Mouse (Mus musculus): ENCODE measurements around the gene Krtdap. TPM values are rescaled to one million over a fixed set of nuclear protein-coding genes. Genes with fewer than 3 reads are reported as not detected.
"Not testable (repeated sequence)": the region's sequence is repeated elsewhere in the genome, so short reads cannot be mapped to it uniquely, and the experiment has no call there.

Gene Krtdap
- polyA plus RNA-seq, 1 experiment from 2014 or later, result not detected

DNA sequence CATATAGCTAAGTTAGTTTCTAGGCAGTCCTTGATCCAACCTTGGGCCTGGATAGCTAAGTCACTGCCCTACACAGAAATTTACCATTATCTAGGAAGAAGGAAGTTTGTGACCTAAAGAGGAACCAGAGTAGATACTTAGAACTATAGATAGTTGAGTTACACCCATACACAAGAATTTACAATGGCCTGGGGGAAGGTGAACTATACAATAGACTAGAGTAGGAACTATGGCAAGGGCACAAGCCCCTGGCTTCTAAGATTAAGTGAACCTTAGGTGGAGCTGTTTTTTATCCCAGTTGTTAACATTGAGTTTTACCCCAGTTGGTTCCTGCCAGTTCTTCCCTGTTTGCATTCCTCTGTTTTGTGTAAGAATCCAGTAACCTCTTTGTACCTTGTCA lies 41.2 kb downstream of the Krtdap start:
- not testable (repeated sequence) for H3K4me2 ChIP-seq (ENCODE audit: low read length); H3K9me3 ChIP-seq (ENCODE audit: control insufficient read depth, low read length); H3K36me3 ChIP-seq (ENCODE audit: control insufficient read depth, insufficient read depth, low read length); H3K27ac ChIP-seq (replicated peaks in 1 of 2; ENCODE audit: control insufficient read depth in 1 of 2, insufficient read depth in 1 of 2, low read depth in 2 of 2, low read length in 2 of 2); H3K27me3 ChIP-seq (ENCODE audit: control insufficient read depth, insufficient read depth, low read length); H3K9ac ChIP-seq (ENCODE audit: low read length); ATAC-seq (ENCODE audit: insufficient number of reproducible peaks, insufficient read depth, low FRiP score, low read depth); H3K4me3 ChIP-seq (ENCODE audit: control insufficient read depth in 1 of 2, insufficient read depth in 1 of 2, low read depth in 1 of 2, low read length in 2 of 2); H3K4me1 ChIP-seq (ENCODE audit: control insufficient read depth in 2 of 2, insufficient read depth in 2 of 2, low read length in 2 of 2)

GRCm38 (mm10) chr7:30829428-30829827 lies 41.7 kb downstream of the Krtdap start:
- H3K4me1 ChIP-seq (ENCODE audit: control insufficient read depth in 2 of 2, insufficient read depth in 2 of 2, low read length in 2 of 2), result no peaks in the 10 kb centered on the region; a peak in 1 of 4 replicates
- no peaks in the 10 kb centered on the region for H3K27me3 ChIP-seq (ENCODE audit: control insufficient read depth, insufficient read depth, low read length)
- no peak overlapping the region for H3K9ac ChIP-seq (ENCODE audit: low read length)
- no peak overlapping the region for H3K27ac ChIP-seq (replicated peaks in 1 of 2; ENCODE audit: control insufficient read depth in 1 of 2, insufficient read depth in 1 of 2, low read depth in 2 of 2, low read length in 2 of 2)
- H3K9me3 ChIP-seq (ENCODE audit: control insufficient read depth, low read length), result no peaks in the 10 kb centered on the region
- H3K4me3 ChIP-seq (ENCODE audit: control insufficient read depth in 1 of 2, insufficient read depth in 1 of 2, low read depth in 1 of 2, low read length in 2 of 2), result no peak overlapping the region
- WGBS, result 58% methylated on average over 3 of the region's 3 CpGs
- no peak for ATAC-seq (ENCODE audit: insufficient number of reproducible peaks, insufficient read depth, low FRiP score, low read depth)
- no peaks in the 10 kb centered on the region for H3K36me3 ChIP-seq (ENCODE audit: control insufficient read depth, insufficient read depth, low read length)
- no peak overlapping the region for H3K4me2 ChIP-seq (ENCODE audit: low read length)

DNA sequence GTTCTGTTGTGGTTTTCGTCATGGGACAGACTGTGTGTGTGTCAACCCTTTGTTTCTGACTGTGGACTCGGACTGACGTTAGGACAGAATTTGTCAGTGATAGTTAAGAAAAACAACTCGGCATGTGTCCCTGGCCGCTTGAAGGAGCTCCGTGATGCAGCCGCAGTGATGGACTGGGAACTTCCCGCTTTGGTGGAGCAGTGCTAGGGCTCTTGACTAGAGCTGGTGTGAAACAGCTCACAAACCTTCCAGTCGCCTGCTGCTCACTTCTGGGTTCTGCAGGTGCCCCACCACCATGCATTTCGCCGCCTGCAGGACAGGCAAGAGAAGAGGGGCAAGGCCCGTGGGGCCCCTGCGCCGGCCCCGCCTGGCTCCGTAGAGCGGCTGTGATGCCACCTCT lies 44.6 kb downstream of the Krtdap start:
- Histone ChIP-seq H3K27me3 (ENCODE audit: control insufficient read depth, insufficient read depth, low read length) (no peaks in the 10 kb centered on the region), H3K9me3 (ENCODE audit: control insufficient read depth, low read length) (no peaks in the 10 kb centered on the region), H3K27ac (replicated peaks in 1 of 2; ENCODE audit: control insufficient read depth in 1 of 2, insufficient read depth in 1 of 2, low read depth in 2 of 2, low read length in 2 of 2) (no peak overlapping the region), H3K4me3 (ENCODE audit: control insufficient read depth in 1 of 2, insufficient read depth in 1 of 2, low read depth in 1 of 2, low read length in 2 of 2) (no peak overlapping the region), H3K4me2 (ENCODE audit: low read length) (peak overlapping the region; percentile 4; the same call in 1 of the 2 replicates), H3K4me1 (ENCODE audit: control insufficient read depth in 2 of 2, insufficient read depth in 2 of 2, low read length in 2 of 2) (no peaks in the 10 kb centered on the region; a peak in 1 of 4 replicates), H3K9ac (ENCODE audit: low read length) (no peak overlapping the region), H3K36me3 (ENCODE audit: control insufficient read depth, insufficient read depth, low read length) (no peaks in the 10 kb centered on the region)
- WGBS, result 54% methylated on average over 17 of the region's 17 CpGs
- no peak; the same call in 1 of the 2 replicates for ATAC-seq (ENCODE audit: insufficient number of reproducible peaks, insufficient read depth, low FRiP score, low read depth)

DNA sequence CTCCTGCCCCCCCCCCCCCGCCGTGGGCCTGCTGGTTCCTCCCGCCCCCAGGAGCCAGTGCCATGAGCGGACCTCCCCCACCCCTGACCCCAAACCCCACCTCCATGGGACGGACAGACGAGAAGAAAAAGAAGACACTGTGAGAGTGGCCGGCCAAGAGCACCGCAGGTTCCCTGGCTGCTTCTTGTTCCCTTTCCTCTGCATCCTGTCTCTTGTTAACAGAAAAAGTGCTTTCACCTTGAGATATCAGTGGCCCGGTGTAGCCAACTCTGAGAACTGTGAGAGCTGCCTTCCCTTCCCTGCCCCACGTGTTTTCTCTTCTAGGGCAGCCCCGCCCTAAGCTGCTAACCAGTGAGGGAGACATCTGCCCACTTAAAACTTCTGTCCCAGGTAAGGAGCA lies 45.0 kb downstream of the Krtdap start:
- not testable (repeated sequence) for H3K4me1 ChIP-seq (ENCODE audit: control insufficient read depth in 2 of 2, insufficient read depth in 2 of 2, low read length in 2 of 2); H3K36me3 ChIP-seq (ENCODE audit: control insufficient read depth, insufficient read depth, low read length); H3K27ac ChIP-seq (replicated peaks in 1 of 2; ENCODE audit: control insufficient read depth in 1 of 2, insufficient read depth in 1 of 2, low read depth in 2 of 2, low read length in 2 of 2); ATAC-seq (ENCODE audit: insufficient number of reproducible peaks, insufficient read depth, low FRiP score, low read depth); H3K9ac ChIP-seq (ENCODE audit: low read length); H3K9me3 ChIP-seq (ENCODE audit: control insufficient read depth, low read length); H3K27me3 ChIP-seq (ENCODE audit: control insufficient read depth, insufficient read depth, low read length); H3K4me3 ChIP-seq (ENCODE audit: control insufficient read depth in 1 of 2, insufficient read depth in 1 of 2, low read depth in 1 of 2, low read length in 2 of 2)
- 7% methylated on average over 9 of the region's 11 CpGs for WGBS
- H3K4me2 ChIP-seq (ENCODE audit: low read length), result peak overlapping the region; percentile 4; the same call in 1 of the 2 replicates

GRCm38 (mm10) chr7:30837277-30837676 lies 49.6 kb downstream of the Krtdap start:
- H3K4me2 ChIP-seq (ENCODE audit: low read length), result no peak overlapping the region
- no peaks in the 10 kb centered on the region for H3K9me3 ChIP-seq (ENCODE audit: control insufficient read depth, low read length)
- ATAC-seq (ENCODE audit: insufficient number of reproducible peaks, insufficient read depth, low FRiP score, low read depth), result no peak
- H3K36me3 ChIP-seq (ENCODE audit: control insufficient read depth, insufficient read depth, low read length), result no peaks in the 10 kb centered on the region
- peaks cover 4% of the 10 kb centered on the region for H3K27me3 ChIP-seq (ENCODE audit: control insufficient read depth, insufficient read depth, low read length)
- H3K4me1 ChIP-seq (ENCODE audit: control insufficient read depth in 2 of 2, insufficient read depth in 2 of 2, low read length in 2 of 2), result peaks cover 4 to 11% of the 10 kb centered on the region in 2 experiments; a peak in 2 of 4 replicates
- no peak overlapping the region for H3K9ac ChIP-seq (ENCODE audit: low read length)
- H3K27ac ChIP-seq (replicated peaks in 1 of 2; ENCODE audit: control insufficient read depth in 1 of 2, insufficient read depth in 1 of 2, low read depth in 2 of 2, low read length in 2 of 2), result no peak overlapping the region
- H3K4me3 ChIP-seq (ENCODE audit: control insufficient read depth in 1 of 2, insufficient read depth in 1 of 2, low read depth in 1 of 2, low read length in 2 of 2), result no peak overlapping the region

GRCm38 (mm10) chr7:30840306-30840705 lies 52.6 kb downstream of the Krtdap start:
- H3K36me3 ChIP-seq (ENCODE audit: control insufficient read depth, insufficient read depth, low read length), result no peaks in the 10 kb centered on the region
- no peak overlapping the region for H3K9ac ChIP-seq (ENCODE audit: low read length)
- H3K27ac ChIP-seq (replicated peaks in 1 of 2; ENCODE audit: control insufficient read depth in 1 of 2, insufficient read depth in 1 of 2, low read depth in 2 of 2, low read length in 2 of 2), result no peak overlapping the region
- peaks cover 4 to 11% of the 10 kb centered on the region in 2 experiments; a peak in 1 of 4 replicates for H3K4me1 ChIP-seq (ENCODE audit: control insufficient read depth in 2 of 2, insufficient read depth in 2 of 2, low read length in 2 of 2)
- ATAC-seq (ENCODE audit: insufficient number of reproducible peaks, insufficient read depth, low FRiP score, low read depth), result no peak
- 53% methylated on average over 3 of the region's 3 CpGs for WGBS
- no peak overlapping the region for H3K4me3 ChIP-seq (ENCODE audit: control insufficient read depth in 1 of 2, insufficient read depth in 1 of 2, low read depth in 1 of 2, low read length in 2 of 2)
- no peaks in the 10 kb centered on the region for H3K9me3 ChIP-seq (ENCODE audit: control insufficient read depth, low read length)
- H3K27me3 ChIP-seq (ENCODE audit: control insufficient read depth, insufficient read depth, low read length), result peaks cover 4% of the 10 kb centered on the region
- H3K4me2 ChIP-seq (ENCODE audit: low read length), result no peak overlapping the region

Other genes starting within 250 kb of the Krtdap start
- 141 and 155 TPM in 2 replicates for gene Hspb6, start 235.7 kb upstream of the Krtdap start, polyA plus RNA-seq (2014; fragmentation: Nextera tagmentation; extraction: Ambion mirVana)
- 11.0 and 11.6 TPM in 2 replicates for gene Proser3, start 235.6 kb upstream of the Krtdap start, polyA plus RNA-seq (2014; fragmentation: Nextera tagmentation; extraction: Ambion mirVana)
- gene Lin37, start 228.1 kb upstream of the Krtdap start, polyA plus RNA-seq (2014; fragmentation: Nextera tagmentation; extraction: Ambion mirVana), result 27.4 and 31.3 TPM in 2 replicates
- gene U2af1l4, start 224.6 kb upstream of the Krtdap start, polyA plus RNA-seq (2014; fragmentation: Nextera tagmentation; extraction: Ambion mirVana), result 110 and 115 TPM in 2 replicates
- 5.0 and 5.3 TPM in 2 replicates for gene Gm49396, start 224.6 kb upstream of the Krtdap start, polyA plus RNA-seq (2014; fragmentation: Nextera tagmentation; extraction: Ambion mirVana)
- 101 and 107 TPM in 2 replicates for gene Psenen, start 224.3 kb upstream of the Krtdap start, polyA plus RNA-seq (2014; fragmentation: Nextera tagmentation; extraction: Ambion mirVana)
- 2.4 and 2.7 TPM in 2 replicates for gene Igflr1, start 222.5 kb upstream of the Krtdap start, polyA plus RNA-seq (2014; fragmentation: Nextera tagmentation; extraction: Ambion mirVana)
- gene Kmt2b, start 199.2 kb upstream of the Krtdap start, polyA plus RNA-seq (2014; fragmentation: Nextera tagmentation; extraction: Ambion mirVana), result 8.0 and 9.7 TPM in 2 replicates
- 0.11 and 0.19 TPM in 2 replicates for gene Zbtb32, start 189.0 kb upstream of the Krtdap start, polyA plus RNA-seq (2014; fragmentation: Nextera tagmentation; extraction: Ambion mirVana)
- gene Upk1a, start 175.0 kb upstream of the Krtdap start, polyA plus RNA-seq (2014; fragmentation: Nextera tagmentation; extraction: Ambion mirVana), result 0.32 TPM in 1 of 2 replicates, not detected in the other
- 2,519 and 2,589 TPM in 2 replicates for gene Cox6b1, start 161.7 kb upstream of the Krtdap start, polyA plus RNA-seq (2014; fragmentation: Nextera tagmentation; extraction: Ambion mirVana)
- 0.19 TPM in 1 of 2 replicates, not detected in the other for gene Etv2, start 152.0 kb upstream of the Krtdap start, polyA plus RNA-seq (2014; fragmentation: Nextera tagmentation; extraction: Ambion mirVana)
- gene Rbm42, start 137.6 kb upstream of the Krtdap start, polyA plus RNA-seq (2014; fragmentation: Nextera tagmentation; extraction: Ambion mirVana), result 72.5 and 75.5 TPM in 2 replicates
- gene Haus5, start 122.9 kb upstream of the Krtdap start, polyA plus RNA-seq (2014; fragmentation: Nextera tagmentation; extraction: Ambion mirVana), result 26.1 and 27.6 TPM in 2 replicates
- gene Pmis2, start 116.3 kb upstream of the Krtdap start, polyA plus RNA-seq (2014; fragmentation: Nextera tagmentation; extraction: Ambion mirVana), result not detected in 2 replicates
- gene 2200002J24Rik, start 89.0 kb upstream of the Krtdap start, polyA plus RNA-seq (2014; fragmentation: Nextera tagmentation; extraction: Ambion mirVana), result 1.3 and 2.8 TPM in 2 replicates
- gene Atp4a, start 75.7 kb upstream of the Krtdap start, polyA plus RNA-seq (2014; fragmentation: Nextera tagmentation; extraction: Ambion mirVana), result 0.22 and 0.42 TPM in 2 replicates
- gene Tmem147, start 58.4 kb upstream of the Krtdap start, polyA plus RNA-seq (2014; fragmentation: Nextera tagmentation; extraction: Ambion mirVana), result 205 and 215 TPM in 2 replicates
- gene Gapdhs, start 44.2 kb upstream of the Krtdap start, polyA plus RNA-seq (2014; fragmentation: Nextera tagmentation; extraction: Ambion mirVana), result 0.43 and 0.44 TPM in 2 replicates
- 0.57 and 0.84 TPM in 2 replicates for gene Sbsn, start 36.4 kb upstream of the Krtdap start, polyA plus RNA-seq (2014; fragmentation: Nextera tagmentation; extraction: Ambion mirVana)
- gene Dmkn, start 24.1 kb upstream of the Krtdap start, polyA plus RNA-seq (2014; fragmentation: Nextera tagmentation; extraction: Ambion mirVana), result 0.81 and 1.5 TPM in 2 replicates
- 0.16 TPM in 1 of 2 replicates, not detected in the other for gene Ffar2, start 35.9 kb downstream of the Krtdap start, polyA plus RNA-seq (2014; fragmentation: Nextera tagmentation; extraction: Ambion mirVana)
- not detected in 2 replicates for gene Ffar3, start 68.3 kb downstream of the Krtdap start, polyA plus RNA-seq (2014; fragmentation: Nextera tagmentation; extraction: Ambion mirVana)
- not detected in 2 replicates for gene Ffar1, start 73.7 kb downstream of the Krtdap start, polyA plus RNA-seq (2014; fragmentation: Nextera tagmentation; extraction: Ambion mirVana)
- 0.16 TPM in 1 of 2 replicates, not detected in the other for gene Cd22, start 92.4 kb downstream of the Krtdap start, polyA plus RNA-seq (2014; fragmentation: Nextera tagmentation; extraction: Ambion mirVana)
- gene Mag, start 127.0 kb downstream of the Krtdap start, polyA plus RNA-seq (2014; fragmentation: Nextera tagmentation; extraction: Ambion mirVana), result 0.15 TPM in 1 of 2 replicates, not detected in the other
- gene Hamp2, start 136.8 kb downstream of the Krtdap start, polyA plus RNA-seq (2014; fragmentation: Nextera tagmentation; extraction: Ambion mirVana), result not detected in 2 replicates
- gene Hamp, start 156.1 kb downstream of the Krtdap start, polyA plus RNA-seq (2014; fragmentation: Nextera tagmentation; extraction: Ambion mirVana), result not detected in 2 replicates
- 17.2 and 19.6 TPM in 2 replicates for gene Usf2, start 168.9 kb downstream of the Krtdap start, polyA plus RNA-seq (2014; fragmentation: Nextera tagmentation; extraction: Ambion mirVana)
- 6.1 and 6.7 TPM in 2 replicates for gene Lsr, start 185.6 kb downstream of the Krtdap start, polyA plus RNA-seq (2014; fragmentation: Nextera tagmentation; extraction: Ambion mirVana)
- 0.30 and 0.89 TPM in 2 replicates for gene Fam187b, start 185.9 kb downstream of the Krtdap start, polyA plus RNA-seq (2014; fragmentation: Nextera tagmentation; extraction: Ambion mirVana)